Mouse (Mus musculus) heart, postnatal 14 days (tissue): ENCODE data around the gene Slc44a2. TPM values are rescaled to one million over a fixed set of nuclear protein-coding genes. Genes with fewer than 3 reads are reported as not detected.

Experiments used
- DNase-seq, 2 experiments: peaks; one replicate each; pipeline ENCODE4 v3.0.0; 2021 to 2022
- intact Hi-C: fragments of 180-260 bp; cut with DNase I; formaldehyde crosslinking; loops from one replicate; pipeline ENCODE4 v1.15.1; 2025
- total RNA-seq, 2 experiments: library from RNA; stranded (reverse); gene quantifications; 2 replicates each; pipeline ENCODE4 v1.2.3; 2021

The Slc44a2 gene
- total RNA-seq, 2 experiments from 2014 or later: 105 to 116 TPM

DNA sequence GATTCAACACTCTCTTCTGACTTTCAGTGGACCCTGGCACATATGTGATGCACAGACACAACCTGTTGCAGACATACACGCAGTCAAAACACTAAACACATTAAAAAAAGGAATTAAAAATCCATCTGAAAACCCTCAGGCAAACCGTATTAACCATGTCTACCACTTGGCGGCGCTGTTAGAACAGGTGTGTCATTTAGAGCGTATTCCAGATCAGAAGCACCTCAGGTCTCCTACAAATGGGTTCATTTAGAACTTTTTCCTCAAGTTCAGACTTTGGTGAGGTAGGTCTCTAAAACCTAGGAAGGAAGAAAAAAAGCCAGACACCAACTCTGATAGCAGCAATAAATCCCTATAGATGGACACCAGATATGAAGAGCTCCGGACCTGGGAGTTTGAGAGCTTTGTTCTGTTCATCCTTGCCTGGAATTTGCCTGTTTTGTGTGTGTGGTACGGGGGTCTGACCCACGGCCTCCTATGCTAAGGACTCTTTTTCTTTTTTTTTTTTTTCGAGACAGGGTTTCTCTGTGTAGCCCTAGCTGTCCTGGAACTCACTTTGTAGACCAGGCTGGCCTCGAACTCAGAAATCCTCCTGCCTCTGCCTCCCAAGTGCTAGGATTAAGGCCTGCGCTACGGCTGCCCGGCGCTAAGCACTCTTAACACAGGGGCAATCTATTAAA, 46.2 kb downstream of the Slc44a2 start:
- DNase-seq: peak; percentile 68 to 78
- intact Hi-C loops: loop anchor here (2.0 kb wide), 1 partner anchor 100 kb away; no protein-coding TSS in a partner anchor

DNA sequence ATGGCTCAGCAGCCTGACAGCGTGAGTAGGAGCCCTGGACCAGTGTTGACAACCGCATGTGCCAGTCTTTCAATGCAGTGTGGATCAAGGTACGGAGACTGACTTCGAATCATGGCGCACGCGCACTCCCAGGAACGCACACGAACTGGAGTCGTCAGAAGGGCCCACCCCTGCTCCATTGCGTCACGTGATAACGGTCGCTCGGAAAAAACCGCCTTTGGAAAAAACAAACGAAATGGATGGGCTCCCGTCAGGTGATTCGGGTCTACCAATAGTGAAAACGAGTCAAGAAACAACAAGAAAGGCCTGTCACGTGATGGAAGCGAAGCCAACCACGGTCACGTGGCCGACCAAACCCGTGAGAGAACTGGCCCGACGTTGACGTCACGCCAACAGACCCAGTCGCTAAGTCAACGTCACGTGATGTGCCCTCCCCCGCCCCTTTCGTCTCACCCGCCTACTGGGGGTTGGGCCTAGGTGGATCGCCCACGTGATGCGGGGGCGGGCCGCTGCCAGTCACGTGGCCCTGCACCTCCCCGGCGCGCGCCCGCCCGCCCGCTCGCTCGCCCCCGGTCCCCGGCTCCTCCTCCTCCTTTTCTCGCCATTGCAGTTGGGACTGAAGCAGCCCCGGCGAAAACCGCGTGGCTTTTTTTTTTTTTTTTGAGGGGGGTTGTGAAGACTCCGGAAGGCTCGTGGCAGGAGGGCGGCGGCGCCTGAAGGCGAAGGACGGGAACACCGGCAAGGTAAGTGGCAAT, 47.0 kb downstream of the Slc44a2 start, which contains the start of gene Ilf3:
Ilf3 (plus strand) TSS at position 515 of the 755 bp plus-strand sequence.
- intact Hi-C loops: loop anchor here (1.0 to 2.0 kb wide), 2 partner anchors 43 to 99 kb away; no protein-coding TSS in a partner anchor
- peak; percentile 99 to 100 for DNase-seq

- intact Hi-C loops: loop anchor here (1.0 kb wide), 1 partner anchor 42 kb away; no protein-coding TSS in a partner anchor
- peak; percentile 69 to 73 for DNase-seq
Measured at GRCm38 (mm10) chr9:21368131-21368584, 47.7 kb downstream of the Slc44a2 start.

DNA sequence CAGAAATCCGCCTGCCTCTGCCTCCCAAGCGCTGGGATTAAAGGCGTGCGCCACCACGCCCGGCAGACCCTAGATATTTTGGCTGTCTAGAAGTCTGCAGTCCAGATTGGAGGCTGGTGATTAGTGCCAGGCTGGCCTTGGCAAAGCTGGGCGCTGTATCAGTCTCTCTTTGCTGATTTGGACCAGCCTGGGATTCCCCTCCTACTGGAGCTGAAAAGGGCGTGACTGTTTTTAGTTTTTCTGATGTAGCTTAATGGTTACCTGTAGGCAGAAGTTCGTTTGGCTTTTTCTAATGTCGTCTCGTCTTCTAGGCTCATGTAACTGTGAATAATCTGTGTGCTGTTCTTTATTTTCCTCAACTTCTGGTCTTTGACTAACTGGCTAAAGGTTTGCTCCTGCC, 48.6 kb downstream of the Slc44a2 start:
- intact Hi-C loops: no loop called here
- no peak for DNase-seq

DNA sequence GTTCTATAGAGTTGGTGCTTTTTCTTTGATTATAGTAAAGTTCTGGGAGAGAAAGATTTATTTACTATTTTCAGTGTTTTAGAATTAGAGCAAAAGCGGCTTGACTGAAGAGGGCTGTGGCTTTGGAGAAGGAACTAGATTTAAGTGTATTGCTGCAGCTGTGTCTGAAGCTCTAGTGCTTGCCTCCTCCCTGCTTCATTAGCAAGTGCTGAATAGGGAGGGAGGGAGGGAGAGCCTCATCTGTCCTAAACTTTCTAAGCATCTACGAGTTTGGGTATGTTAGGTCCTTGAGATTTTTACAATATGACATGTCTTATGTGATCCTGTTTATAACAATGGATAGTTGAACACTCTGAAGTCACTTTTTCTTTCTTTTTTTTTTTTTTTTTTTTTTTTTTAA, 50.4 kb downstream of the Slc44a2 start:
- intact Hi-C loops: no loop called here
- no peak for DNase-seq

DNA sequence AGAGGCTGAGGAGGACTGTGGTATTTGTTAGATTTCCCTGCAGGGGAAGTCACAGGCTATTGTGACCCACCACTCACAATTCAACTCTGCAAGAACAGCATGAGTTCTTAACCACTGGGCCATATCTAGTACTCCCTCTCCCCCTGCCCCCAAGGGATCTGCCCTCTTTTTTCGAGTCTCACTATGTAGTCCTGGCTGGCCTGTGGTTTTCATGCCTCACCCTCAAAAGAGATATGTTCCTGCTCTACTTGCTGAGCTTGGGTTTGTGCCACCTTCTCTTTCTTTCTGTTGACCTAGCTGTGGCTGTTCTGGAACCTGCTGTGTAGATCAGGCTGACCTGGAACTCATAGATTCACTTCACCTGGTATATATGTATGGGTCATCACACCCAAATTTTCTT, 52.0 kb downstream of the Slc44a2 start:
- no peak for DNase-seq
- intact Hi-C loops: no loop called here

DNA sequence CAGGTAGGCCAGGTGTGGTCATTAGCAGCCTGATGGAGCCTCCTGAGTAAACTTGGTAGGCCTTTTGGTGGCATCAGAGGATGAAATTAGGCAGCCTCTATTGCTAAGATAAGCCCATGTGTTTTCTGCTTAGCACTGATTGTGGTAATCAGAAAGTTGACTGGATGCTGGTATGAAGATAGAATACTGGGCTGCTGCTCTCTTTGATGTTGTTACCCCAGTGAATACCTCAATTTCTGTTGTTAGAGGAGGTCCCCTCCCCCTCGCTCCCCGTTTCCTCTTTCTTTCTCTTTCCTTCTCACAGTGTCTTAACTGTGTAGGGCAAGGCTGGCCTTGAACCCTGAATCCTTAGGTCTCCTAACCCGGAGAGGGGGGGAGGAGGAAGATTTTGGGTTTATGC, 58.7 kb downstream of the Slc44a2 start:
- DNase-seq: no peak
- intact Hi-C loops: no loop called here

GRCm38 (mm10) chr9:21380868-21381267, 60.4 kb downstream of the Slc44a2 start:
- intact Hi-C loops: no loop called here
- DNase-seq: no peak

- DNase-seq: no peak
- intact Hi-C loops: no loop called here
Measured at GRCm38 (mm10) chr9:21383966-21384365, 63.5 kb downstream of the Slc44a2 start.

DNA sequence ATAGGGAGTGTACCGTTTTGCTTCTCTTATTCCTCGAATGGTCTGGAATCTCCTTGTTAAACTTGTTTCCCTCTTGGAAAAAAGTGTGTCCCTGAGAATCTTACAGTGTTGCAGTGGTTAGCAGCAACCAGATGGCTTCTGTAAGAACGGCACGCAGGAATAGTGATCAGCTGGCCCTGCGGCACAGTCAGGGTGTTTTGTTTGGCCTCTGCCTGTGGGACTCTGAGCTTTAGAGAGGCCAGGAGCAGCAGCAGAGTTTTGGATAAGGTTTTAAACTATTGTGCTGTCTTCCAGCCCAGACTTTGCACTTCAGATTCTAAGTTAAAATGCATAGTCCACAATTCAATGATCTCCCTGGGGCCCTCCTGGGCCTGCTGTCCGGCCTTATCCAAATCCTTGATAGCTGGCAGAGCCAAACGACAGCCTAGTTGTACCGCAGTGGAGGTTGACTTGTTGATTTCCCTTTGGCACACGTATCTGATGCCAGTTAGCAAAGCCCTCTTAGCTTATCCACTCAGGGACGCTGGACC, 72.2 kb downstream of the Slc44a2 start:
- intact Hi-C loops: no loop called here
- peak; percentile 29 to 32 for DNase-seq

GRCm38 (mm10) chr9:21395692-21396091, 75.2 kb downstream of the Slc44a2 start:
- intact Hi-C loops: no loop called here
- DNase-seq: no peak

DNA sequence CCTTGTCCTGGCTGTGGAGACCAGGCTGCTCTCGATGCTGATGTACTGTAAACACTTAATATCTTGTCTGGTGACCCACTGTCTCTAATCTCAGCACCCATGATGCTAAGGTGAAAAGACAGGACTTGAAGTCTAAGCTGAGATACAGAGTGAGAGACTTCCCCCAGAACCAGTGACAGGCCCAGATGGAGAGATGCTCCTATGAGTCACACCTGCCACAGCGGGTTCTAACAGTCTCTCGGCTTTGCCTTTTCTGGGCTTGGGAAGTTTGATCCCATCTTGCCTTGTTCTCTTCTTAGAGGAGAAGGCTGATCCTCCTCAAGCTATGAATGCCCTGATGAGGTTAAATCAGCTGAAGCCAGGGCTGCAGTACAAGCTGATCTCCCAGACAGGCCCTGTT, 76.7 kb downstream of the Slc44a2 start:
- intact Hi-C loops: no loop called here
- no peak for DNase-seq

DNA sequence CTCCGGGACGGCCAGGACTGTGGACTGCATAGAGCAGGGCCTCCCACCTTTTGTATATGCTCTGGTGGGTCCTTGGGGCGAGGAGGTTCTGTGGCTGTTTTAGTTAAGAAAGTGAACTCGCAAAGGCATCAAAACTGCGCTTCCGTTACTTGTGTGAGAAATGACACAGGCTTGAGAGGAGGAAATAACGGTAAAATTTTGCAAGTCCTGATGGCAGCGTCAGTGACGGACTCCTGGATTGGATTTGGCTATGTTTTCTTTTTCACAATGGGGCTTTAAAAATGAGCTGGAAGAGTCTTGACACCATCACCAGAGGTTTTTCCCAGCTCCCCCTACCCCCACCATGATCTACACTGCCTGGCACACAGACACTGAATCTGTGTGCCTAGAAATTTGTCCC, 80.5 kb downstream of the Slc44a2 start:
- intact Hi-C loops: no loop called here

DNA sequence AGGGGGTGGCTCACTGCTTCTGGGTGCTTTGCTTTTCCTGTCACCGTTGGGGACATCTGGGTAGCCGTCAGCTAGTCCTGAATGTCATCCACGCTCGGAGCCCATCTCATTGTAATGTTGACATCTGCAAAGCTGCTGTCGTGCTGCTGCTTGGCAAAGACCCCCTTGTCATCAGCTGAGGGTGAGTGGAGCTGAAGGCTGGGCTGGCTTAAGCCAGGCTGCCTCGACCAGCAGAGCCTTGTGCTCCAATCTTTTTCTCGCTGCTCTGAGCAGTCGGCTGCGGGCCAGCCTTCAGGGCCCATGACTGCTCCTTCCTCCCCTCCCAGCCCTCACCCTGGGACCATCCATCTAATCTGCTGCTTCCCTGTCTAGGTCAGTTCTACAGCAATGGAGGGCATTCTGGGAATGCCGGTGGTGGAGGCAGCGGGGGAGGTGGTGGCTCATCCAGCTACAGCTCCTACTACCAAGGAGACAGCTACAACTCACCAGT, 82.3 kb downstream of the Slc44a2 start:
- intact Hi-C loops: no loop called here
- peak in 1 of 2 experiments; percentile 45 for DNase-seq

More for the DNA sequence above, 80.5 kb downstream of the Slc44a2 start:
- DNase-seq: no peak

DNA sequence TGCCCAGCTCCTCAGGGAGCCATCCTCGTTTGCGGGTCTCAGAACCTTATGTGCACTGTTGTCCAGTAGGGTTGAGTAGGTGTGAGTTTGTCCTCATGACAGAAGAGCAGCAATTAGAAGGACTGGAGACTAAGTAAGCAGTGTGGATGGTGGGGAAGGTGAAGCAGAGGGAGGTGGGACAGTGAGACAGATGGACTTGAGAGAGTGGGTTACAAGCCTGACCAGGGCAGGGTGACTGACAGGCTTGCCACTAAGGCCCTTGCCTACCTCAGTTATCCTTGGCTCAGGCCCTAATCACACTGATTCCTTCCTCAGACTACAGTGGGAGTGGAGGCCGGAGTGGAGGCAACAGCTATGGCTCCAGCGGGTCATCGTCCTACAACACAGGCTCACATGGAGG, 83.2 kb downstream of the Slc44a2 start:
- no peak for DNase-seq
- intact Hi-C loops: no loop called here

Other genes starting within 250 kb of the Slc44a2 start
- under 1 TPM; 0.26 to 0.39 TPM for gene Gm49373, start 247.6 kb upstream of the Slc44a2 start, total RNA-seq
- gene Fdx1l, start 247.1 kb upstream of the Slc44a2 start, total RNA-seq: 10 to 100 TPM; 25.4 to 26.8 TPM
- gene Gm38431, start 228.7 kb upstream of the Slc44a2 start, total RNA-seq: 1 to 10 TPM in 1 of 2 experiments, under 1 TPM in 1; 0.68 to 1.8 TPM
- 10 to 100 TPM; 27.4 to 31.2 TPM for gene Raver1, start 228.7 kb upstream of the Slc44a2 start, total RNA-seq
- gene Tyk2, start 189.5 kb upstream of the Slc44a2 start, total RNA-seq: 1 to 10 TPM; 9.2 TPM
- 100 to 1,000 TPM; 151 to 157 TPM for gene Cdc37, start 170.7 kb upstream of the Slc44a2 start, total RNA-seq
- 10 to 100 TPM; 36.7 to 37.5 TPM for gene Pde4a, start 155.0 kb upstream of the Slc44a2 start, total RNA-seq
- 10 to 100 TPM; 38.6 to 40.8 TPM for gene Keap1, start 81.3 kb upstream of the Slc44a2 start, total RNA-seq
- under 1 TPM; 0.27 to 0.45 TPM for gene S1pr5, start 72.3 kb upstream of the Slc44a2 start, total RNA-seq
- gene Atg4d, start 55.4 kb upstream of the Slc44a2 start, total RNA-seq: 10 to 100 TPM; 73.3 to 85.0 TPM
- 10 to 100 TPM; 17.0 to 22.6 TPM for gene Kri1, start 32.7 kb upstream of the Slc44a2 start, total RNA-seq
- 10 to 100 TPM; 17.9 to 21.1 TPM for gene Cdkn2d, start 29.3 kb upstream of the Slc44a2 start, total RNA-seq
- under 1 TPM in 1 of 2 experiments, not detected in 1; 0.12 TPM for gene Ap1m2, start 8.4 kb upstream of the Slc44a2 start, total RNA-seq
- 10 to 100 TPM; 30.6 to 31.3 TPM for gene Ilf3, start 47.2 kb downstream of the Slc44a2 start, total RNA-seq
- gene Qtrt1, start 91.1 kb downstream of the Slc44a2 start, total RNA-seq: 10 to 100 TPM in 1 of 2 experiments, 1 to 10 TPM in 1; 8.5 to 11.2 TPM
- gene Dnm2, start 104.2 kb downstream of the Slc44a2 start, total RNA-seq: 10 to 100 TPM; 78.3 to 81.6 TPM
- 10 to 100 TPM; 40.7 to 44.5 TPM for gene Tmed1, start 189.6 kb downstream of the Slc44a2 start, total RNA-seq
- gene AB124611, start 205.5 kb downstream of the Slc44a2 start, total RNA-seq: 1 to 10 TPM; 2.1 TPM
- 10 to 100 TPM; 50.3 to 54.2 TPM for gene Carm1, start 226.2 kb downstream of the Slc44a2 start, total RNA-seq